Comparison of ENCODE assay signal across 25 mouse cellular contexts in genomic region chr12:9756411-9756810, GRCm38 (mm10).
DNase-seq lines count a peak whose midpoint lies in the region; ATAC-seq lines count a peak whose summit lies in the region.
"Had no signal": no experiment of that assay in that cellular context is flagged by ENCODE, and none has a peak within 500 bp of the region (broad histone marks: within the 10 kb centered on the region; RNA-seq: fewer than 3 reads in every experiment).

No protein-coding gene starts in this region.

- no peaks in the 10 kb centered on the region for H3K27me3 ChIP-seq in forebrain, embryonic 14.5 days (replicated peaks; ENCODE audit: control insufficient read depth, insufficient read depth, low read length)
- H3K27me3 ChIP-seq: hindbrain, embryonic 12.5 days; liver, embryonic 13.5 days; megakaryocyte, embryonic 14.5 days; midbrain, embryonic 13.5 days had no signal

- no peak overlapping the region for H3K4me2 ChIP-seq in forebrain, embryonic 14.5 days (ENCODE audit: low read length)
- H3K4me2 ChIP-seq: hindbrain, embryonic 12.5 days; limb, embryonic 13.5 days; liver, embryonic 13.5 days; midbrain, embryonic 13.5 days had no signal

- DNase-seq in kidney, adult 9 months: peak; percentile 35
- no peak for DNase-seq in kidney, adult 11 months
- peak; percentile 82 for DNase-seq in ovary, adult 18-20 months (ENCODE audit: low spot score)
- DNase-seq in ovary, postnatal 10 days (ENCODE audit: low spot score): no peak
- peak; percentile 43 for DNase-seq in adrenal gland, postnatal 10 days
- peak; percentile 80 for DNase-seq in testis, postnatal 14 days (ENCODE audit: low spot score)
- DNase-seq in forebrain, embryonic 14.5 days (ENCODE audit: low spot score): no peak
- DNase-seq: cerebellum, adult 9-10 months; forebrain, postnatal 0 days; gastrocnemius, postnatal 25 days; heart, adult 18-20 months; layer of hippocampus, postnatal 36 days; liver, embryonic 13.5 days; lung, adult 2 months; lung, postnatal 36 days; right cerebral cortex, adult 18-20 months; right cerebral cortex, postnatal 4 days; thymus, adult 2 months; thymus, postnatal 4 days had no signal

- H3K4me3 ChIP-seq in forebrain, embryonic 14.5 days (ENCODE audit: low read depth, low read length): no peak overlapping the region
- H3K4me3 ChIP-seq: forebrain, embryonic 10.5 days; hindbrain, embryonic 12.5 days; limb, embryonic 13.5 days; liver, embryonic 13.5 days; megakaryocyte, embryonic 14.5 days; midbrain, embryonic 13.5 days had no signal

- H3K27ac ChIP-seq in forebrain, embryonic 14.5 days (ENCODE audit: low read depth, low read length): no peak overlapping the region
- H3K27ac ChIP-seq: forebrain, embryonic 10.5 days; hindbrain, embryonic 12.5 days; kidney, postnatal 0 days; limb, embryonic 13.5 days; liver, embryonic 13.5 days; midbrain, embryonic 13.5 days had no signal

- WGBS in forebrain, embryonic 14.5 days: 95% methylated on average over 1 of the region's 1 CpGs

- H3K9ac ChIP-seq in forebrain, embryonic 14.5 days (ENCODE audit: low read length): no peak overlapping the region
- H3K9ac ChIP-seq: forebrain, postnatal 0 days; hindbrain, embryonic 12.5 days; limb, embryonic 13.5 days; liver, embryonic 13.5 days; midbrain, embryonic 13.5 days had no signal

- H3K36me3 ChIP-seq in forebrain, embryonic 14.5 days (ENCODE audit: control insufficient read depth, insufficient read depth, low read length): no peaks in the 10 kb centered on the region
- H3K36me3 ChIP-seq: forebrain, embryonic 10.5 days; hindbrain, embryonic 12.5 days; limb, embryonic 13.5 days; liver, embryonic 13.5 days; midbrain, embryonic 13.5 days had no signal

- H3K9me3 ChIP-seq in forebrain, embryonic 14.5 days (replicated peaks; ENCODE audit: control insufficient read depth, low read length): no peaks in the 10 kb centered on the region
- H3K9me3 ChIP-seq: forebrain, embryonic 10.5 days; hindbrain, embryonic 12.5 days; limb, embryonic 13.5 days; liver, embryonic 13.5 days; megakaryocyte, embryonic 14.5 days; midbrain, embryonic 13.5 days had no signal

- no peaks in the 10 kb centered on the region for H3K4me1 ChIP-seq in forebrain, embryonic 14.5 days (ENCODE audit: control insufficient read depth, insufficient read depth, low read length)
- H3K4me1 ChIP-seq: forebrain, embryonic 10.5 days; hindbrain, embryonic 12.5 days; liver, embryonic 13.5 days; megakaryocyte, embryonic 14.5 days; midbrain, embryonic 13.5 days had no signal

- ATAC-seq in forebrain, embryonic 14.5 days: no peak
- ATAC-seq: forebrain, postnatal 0 days; midbrain, embryonic 13.5 days had no signal

Comparison
In these comparisons a context has a peak if more than half of its experiments do, and no peak if none do; other contexts are left out.
1. DNase-seq: peak in kidney, adult 9 months (single experiment), ovary, adult 18-20 months (single experiment), adrenal gland, postnatal 10 days (single experiment) and testis, postnatal 14 days (single experiment); none in kidney, adult 11 months (single experiment), ovary, postnatal 10 days (single experiment) and forebrain, embryonic 14.5 days (single experiment).